Mouse (Mus musculus) liver, embryonic 16.5 days (tissue): ENCODE measurements around the gene Foxd1. TPM values are rescaled to one million over a fixed set of nuclear protein-coding genes. Genes with fewer than 3 reads are reported as not detected.

ENCODE experiments used
- ATAC-seq: fragments of 200-750 bp; cut with Nextera tagmentation; 2 replicates; pipeline ENCODE4 v1.8.0; 2017; ENCODE audit warnings: low read depth, mild to moderate bottlenecking, moderate number of reproducible peaks, moderate library complexity
- H3K27ac ChIP-seq: fragments of 300-500 bp; sonication (generic); 2 replicates; pipeline ENCODE4 v1.5.1; 2014; ENCODE audit warnings: mild to moderate bottlenecking, low read length
- H3K27me3 ChIP-seq: fragments of 300-500 bp; sonication (generic); 2 replicates; pipeline ENCODE4 v1.6.1; 2014; ENCODE audit warnings: low read depth, low read length, mixed read lengths; ENCODE audit not compliant: control insufficient read depth, insufficient read depth
- H3K36me3 ChIP-seq: fragments of 300-500 bp; sonication (generic); 2 replicates; pipeline ENCODE4 v1.6.1; 2014; ENCODE audit warnings: mild to moderate bottlenecking; ENCODE audit not compliant: control insufficient read depth, insufficient read depth
- H3K4me1 ChIP-seq: fragments of 300-500 bp; sonication (generic); 2 replicates; pipeline ENCODE4 v1.6.1; 2014; ENCODE audit warnings: low read depth, low read length, mixed read lengths; ENCODE audit not compliant: control insufficient read depth
- H3K4me2 ChIP-seq: fragments of 300-500 bp; sonication (generic); 2 replicates; pipeline ENCODE4 v1.6.1; 2014; ENCODE audit warnings: low read depth, low read length, mixed read lengths
- H3K4me3 ChIP-seq: fragments of 300-500 bp; sonication (generic); 2 replicates; pipeline ENCODE4 v1.5.1; 2014; ENCODE audit warnings: low read depth, mild to moderate bottlenecking, low read length
- H3K9ac ChIP-seq: fragments of 300-500 bp; sonication (generic); 2 replicates; pipeline ENCODE4 v1.6.1; 2014; ENCODE audit warnings: low read depth, low read length
- H3K9me3 ChIP-seq: fragments of 300-500 bp; sonication (generic); replicated peaks from 2 replicates; pipeline ENCODE4 v1.6.1; 2016; ENCODE audit warnings: low read length; ENCODE audit not compliant: control insufficient read depth
- WGBS: fragments of 180-500 bp; shearing (Covaris S2); extraction: QIAGEN DNeasy Blood & Tissue Kit; methylation state at CpG from one replicate; pipeline ENCODE4 v1.1.7; 2014; ENCODE audit not compliant: insufficient replicate concordance; 5-methylcytosine and 5-hydroxymethylcytosine counted together
- polyA plus RNA-seq: library from polyadenylated mRNA; unstranded; fragments of >200 nt; fragmentation: Nextera tagmentation; extraction: Ambion mirVana; gene quantifications from 2 replicates; pipeline ENCODE4 v1.2.1, GENCODE M21; 2015

Foxd1 gene
- not detected in 2 replicates for polyA plus RNA-seq

- WGBS: under 1% methylated on average over 72 of the region's 76 CpGs
- peak; percentile 41; the same call in 1 of the 2 replicates for ATAC-seq
- H3K9ac ChIP-seq: no peak within 1 kb of the TSS
Measured at GRCm38 (mm10) chr13:98354090-98354801, at the start of gene Foxd1. Gene Foxd1 (plus strand): TSS chr13:98354242.

GRCm38 (mm10) chr13:98305257-98305656 is 48.8 kb upstream of the Foxd1 start:
- H3K9ac ChIP-seq: no peak overlapping the region
- no peak overlapping the region for H3K4me2 ChIP-seq
- 84% methylated on average over 9 of the region's 9 CpGs for WGBS
- no peaks in the 10 kb centered on the region for H3K9me3 ChIP-seq
- H3K27ac ChIP-seq: no peak overlapping the region
- no peaks in the 10 kb centered on the region for H3K27me3 ChIP-seq
- no peaks in the 10 kb centered on the region for H3K4me1 ChIP-seq
- H3K36me3 ChIP-seq: peaks cover 9% of the 10 kb centered on the region
- ATAC-seq: no peak
- no peak overlapping the region for H3K4me3 ChIP-seq

More at GRCm38 (mm10) chr13:98354090-98354801, at the start of gene Foxd1:
- peaks cover 91% of the 10 kb centered on the region for H3K27me3 ChIP-seq
- H3K4me1 ChIP-seq: peaks cover 5% of the 10 kb centered on the region
- no peaks in the 10 kb centered on the region for H3K36me3 ChIP-seq
- no peak within 1 kb of the TSS for H3K27ac ChIP-seq
- H3K4me3 ChIP-seq: peak within 1 kb of the TSS; percentile 40
- H3K4me2 ChIP-seq: peak within 1 kb of the TSS; percentile 52
- no peaks in the 10 kb centered on the region for H3K9me3 ChIP-seq

- Histone ChIP-seq H3K9me3 (no peaks in the 10 kb centered on the region), H3K36me3 (peaks cover 20% of the 10 kb centered on the region), H3K27ac (no peak overlapping the region), H3K4me3 (no peak overlapping the region), H3K4me1 (no peaks in the 10 kb centered on the region), H3K27me3 (no peaks in the 10 kb centered on the region), H3K4me2 (no peak overlapping the region), H3K9ac (no peak overlapping the region)
- WGBS: 49% methylated on average over 5 of the region's 5 CpGs
- ATAC-seq: no peak
Measured at GRCm38 (mm10) chr13:98306393-98306792, 47.6 kb upstream of the Foxd1 start.

GRCm38 (mm10) chr13:98306852-98307475 is 47.1 kb upstream of the Foxd1 start:
- Histone ChIP-seq H3K9ac (no peak overlapping the region), H3K4me2 (no peak overlapping the region), H3K27ac (no peak overlapping the region), H3K9me3 (no peaks in the 10 kb centered on the region), H3K36me3 (peaks cover 26% of the 10 kb centered on the region), H3K4me1 (no peaks in the 10 kb centered on the region; the same call in 1 of the 2 replicates), H3K27me3 (no peaks in the 10 kb centered on the region), H3K4me3 (no peak overlapping the region)
- WGBS: 63% methylated on average over 14 of the region's 14 CpGs
- ATAC-seq: no peak

- Histone ChIP-seq H3K4me3 (no peak overlapping the region), H3K36me3 (peaks cover 31% of the 10 kb centered on the region), H3K4me2 (no peak overlapping the region), H3K9me3 (no peaks in the 10 kb centered on the region), H3K9ac (no peak overlapping the region), H3K27ac (no peak overlapping the region), H3K4me1 (no peaks in the 10 kb centered on the region; the same call in 1 of the 2 replicates), H3K27me3 (no peaks in the 10 kb centered on the region)
- ATAC-seq: no peak
- 84% methylated on average over 5 of the region's 5 CpGs for WGBS
Measured at GRCm38 (mm10) chr13:98308004-98308403, 46.0 kb upstream of the Foxd1 start.

- H3K27ac ChIP-seq: no peak overlapping the region
- no peak for ATAC-seq
- peaks cover 35% of the 10 kb centered on the region for H3K36me3 ChIP-seq
- no peaks in the 10 kb centered on the region for H3K27me3 ChIP-seq
- no peak overlapping the region for H3K4me3 ChIP-seq
- H3K9ac ChIP-seq: no peak overlapping the region
- no peaks in the 10 kb centered on the region for H3K9me3 ChIP-seq
- no peaks in the 10 kb centered on the region; the same call in 1 of the 2 replicates for H3K4me1 ChIP-seq
- H3K4me2 ChIP-seq: no peak overlapping the region
- WGBS: 78% methylated on average over 4 of the region's 4 CpGs
Measured at GRCm38 (mm10) chr13:98308724-98309123, 45.3 kb upstream of the Foxd1 start.

- no peak overlapping the region for H3K4me3 ChIP-seq
- ATAC-seq: no peak
- no peak overlapping the region for H3K27ac ChIP-seq
- no peak overlapping the region for H3K4me2 ChIP-seq
- 86% methylated on average over 5 of the region's 5 CpGs for WGBS
- H3K4me1 ChIP-seq: peaks cover 9% of the 10 kb centered on the region
- H3K36me3 ChIP-seq: peaks cover 41% of the 10 kb centered on the region
- no peak overlapping the region for H3K9ac ChIP-seq
- H3K27me3 ChIP-seq: no peaks in the 10 kb centered on the region
- H3K9me3 ChIP-seq: no peaks in the 10 kb centered on the region
Measured at GRCm38 (mm10) chr13:98311597-98311996, 42.4 kb upstream of the Foxd1 start.

- Histone ChIP-seq H3K4me2 (no peak overlapping the region), H3K9me3 (no peaks in the 10 kb centered on the region), H3K27ac (no peak overlapping the region), H3K4me3 (no peak overlapping the region), H3K36me3 (peaks cover 40% of the 10 kb centered on the region), H3K4me1 (peaks cover 9% of the 10 kb centered on the region), H3K27me3 (no peaks in the 10 kb centered on the region), H3K9ac (no peak overlapping the region)
- WGBS: 65% methylated on average over 7 of the region's 7 CpGs
- no peak for ATAC-seq
Measured at GRCm38 (mm10) chr13:98313631-98314030, 40.4 kb upstream of the Foxd1 start.

- Histone ChIP-seq H3K4me2 (peak overlapping the region; percentile 54), H3K27ac (no peak overlapping the region), H3K9ac (no peak overlapping the region), H3K36me3 (peaks cover 33% of the 10 kb centered on the region), H3K4me3 (peak overlapping the region; percentile 94), H3K27me3 (no peaks in the 10 kb centered on the region), H3K9me3 (no peaks in the 10 kb centered on the region), H3K4me1 (peaks cover 9% of the 10 kb centered on the region)
- 53% methylated on average over 4 of the region's 4 CpGs for WGBS
- no peak for ATAC-seq
Measured at GRCm38 (mm10) chr13:98315124-98315523, 38.9 kb upstream of the Foxd1 start.
